17 mouse cellular contexts compared by ENCODE assay signal in the genomic region with DNA sequence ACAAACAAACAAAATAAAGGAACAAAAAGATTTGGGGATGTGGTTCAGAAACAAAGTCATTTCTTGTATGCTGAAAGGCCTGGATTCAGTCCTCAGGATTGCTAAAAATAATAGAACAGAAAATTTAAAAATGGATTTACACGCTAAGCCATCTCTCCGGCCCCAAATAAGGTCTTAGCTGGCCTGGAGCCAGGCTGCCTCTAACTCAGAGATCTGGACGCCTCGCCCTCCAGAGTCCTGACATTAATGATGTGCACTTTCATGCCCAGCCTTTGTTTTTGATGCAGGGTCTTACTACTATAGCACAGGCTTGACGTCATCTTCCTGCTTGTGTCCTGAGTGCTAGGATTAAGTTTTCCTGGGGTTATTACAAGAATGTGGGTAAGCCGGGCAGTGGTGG. TPM values are rescaled to one million over a fixed set of nuclear protein-coding genes. Genes with fewer than 3 reads are reported as not detected.
"Had no signal": no experiment of that assay in that cellular context is flagged by ENCODE, and none has a peak within 500 bp of the region (broad histone marks: within the 10 kb centered on the region; RNA-seq: fewer than 3 reads in every experiment).

No protein-coding gene starts in this region.

- DNase-seq: kidney, postnatal 25 days; lung, adult 2 months; lung, postnatal 10 days; right cerebral cortex, postnatal 14 days; thymus, postnatal 36 days had no signal

- H3K27ac ChIP-seq: left cerebral cortex, adult 2 months; limb, embryonic 10.5 days; liver, embryonic 15.5 days; macrophage; midbrain, embryonic 12.5 days had no signal

- ATAC-seq: midbrain, embryonic 16.5 days had no signal

- H3K4me1 ChIP-seq: midbrain, embryonic 12.5 days had no signal

- H3K4me3 ChIP-seq: left cerebral cortex, adult 2 months; limb, embryonic 10.5 days; liver, embryonic 15.5 days; megakaryocyte, embryonic 14.5 days; midbrain, embryonic 12.5 days had no signal

- H3K36me3 ChIP-seq: limb, embryonic 10.5 days; liver, embryonic 15.5 days; midbrain, embryonic 12.5 days had no signal

- H3K9me3 ChIP-seq: limb, embryonic 10.5 days; liver, embryonic 15.5 days; megakaryocyte, embryonic 14.5 days; midbrain, embryonic 12.5 days had no signal

- H3K4me2 ChIP-seq: liver, embryonic 11.5 days; liver, embryonic 15.5 days; midbrain, embryonic 12.5 days had no signal

- H3K9ac ChIP-seq: liver, embryonic 15.5 days; midbrain, embryonic 12.5 days had no signal

RNA-seq across cellular contexts. Expression of a gene that starts 1.4 kb away (rescaled TPM):
- polyA plus RNA-seq: limb, embryonic 10.5 days; limb, embryonic 14.5 days; liver, embryonic 11.5 days; macrophage; midbrain, embryonic 12.5 days; midbrain, embryonic 16.5 days had no signal

RNA-seq across cellular contexts. Expression of a gene that starts 11.2 kb away (rescaled TPM):
- total RNA-seq: layer of hippocampus, postnatal 25 days; left cerebral cortex, postnatal 14 days had no signal
- polyA plus RNA-seq: liver, embryonic 15.5 days; macrophage; neural tube, embryonic 14.5 days had no signal
